Mouse (Mus musculus): ENCODE data around the gene Dgkd.

- TF ChIP-seq CTCF (IDR thresholded peaks at IDR 0.05; ENCODE audit: borderline replicate concordance, insufficient read depth, low read length) (no peak), POLR2A (IDR thresholded peaks at IDR 0.05; ENCODE audit: low read depth, low read length) (no peak)
These were observed 24.9 kb upstream of the Dgkd start for GRCm38 (mm10) chr1:87828185-87828584.
